Mouse (Mus musculus) stomach, adult 2 months (tissue): ENCODE results near the gene 5830411N06Rik. TPM values are rescaled to one million over a fixed set of nuclear protein-coding genes. Genes with fewer than 3 reads are reported as not detected.

Source experiments
- polyA plus RNA-seq: library from polyadenylated mRNA; depleted of rRNA; stranded (reverse); fragments of >200 nt; gene quantifications from 2 replicates; pipeline ENCODE4 v1.2.3, GENCODE M21; 2012; rRNA removed

The 5830411N06Rik gene
- not detected in 2 replicates for polyA plus RNA-seq

DNA sequence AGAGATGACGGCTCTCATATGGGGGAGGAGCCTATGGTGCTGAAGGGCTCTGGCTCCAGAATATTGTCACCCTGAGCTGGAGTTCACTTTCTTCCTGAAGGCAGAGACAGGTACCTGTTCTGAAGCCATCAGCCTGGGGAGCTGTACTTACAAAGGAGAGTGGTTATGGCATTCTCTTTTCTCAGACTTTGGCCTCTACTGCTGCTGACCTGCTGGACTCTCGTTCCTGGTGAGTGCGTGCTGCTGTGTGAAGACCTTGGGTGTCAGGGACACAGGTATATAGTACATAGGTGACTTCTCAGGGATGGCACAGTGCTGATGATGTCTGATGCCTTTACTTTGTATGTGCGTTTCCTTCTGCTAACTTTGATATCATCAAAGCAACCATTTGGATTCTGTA lies at the start of gene 5830411N06Rik:
Gene 5830411N06Rik, plus strand, starts transcription at position 69 of the 400 bp plus-strand sequence.

DNA sequence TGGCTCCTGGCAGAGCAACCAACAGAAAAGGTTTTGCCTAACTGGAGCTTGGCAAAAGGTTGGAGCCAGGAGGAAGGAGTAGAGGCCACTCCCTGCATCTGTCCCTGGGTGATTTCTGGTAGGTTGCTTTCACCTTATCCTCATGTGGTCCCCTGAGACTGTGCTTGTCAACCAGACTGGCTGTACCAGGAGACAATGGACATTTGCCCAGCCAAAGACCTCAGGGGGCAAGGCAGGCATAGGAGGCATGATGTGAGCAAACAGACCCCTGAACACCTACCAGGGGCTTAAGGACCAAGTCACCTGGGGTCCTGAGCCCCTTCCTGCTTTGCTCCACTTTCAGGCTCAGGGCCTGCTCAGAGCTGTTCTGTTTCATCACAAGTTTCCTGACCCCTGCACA lies 41.2 kb upstream of the 5830411N06Rik start, which contains the start of gene Olfr524:
Gene Olfr524, minus strand, starts transcription at position 101 of the 400 bp plus-strand sequence.

DNA sequence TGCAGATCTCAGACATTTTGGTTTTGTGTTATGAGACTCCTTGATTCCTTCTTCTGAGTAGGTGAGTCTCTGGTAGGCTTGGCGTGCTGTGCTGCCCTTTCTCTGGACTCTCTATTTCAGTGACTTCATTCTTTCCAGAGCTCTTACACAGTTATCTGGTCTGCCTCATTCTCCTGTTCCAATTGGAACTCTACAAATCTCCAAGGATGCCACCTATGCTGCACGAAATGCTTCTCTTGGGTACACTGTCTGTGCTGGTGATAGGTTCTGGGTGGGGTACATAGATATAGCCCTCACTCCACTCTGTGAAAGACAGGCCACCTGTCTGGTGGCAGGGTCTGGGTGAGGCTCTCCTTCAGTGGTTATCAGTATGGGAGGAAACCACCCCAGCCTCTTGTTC lies 29.1 kb upstream of the 5830411N06Rik start, which contains the start of gene Cd163l1:
Gene Cd163l1, plus strand, starts transcription at position 301 of the 400 bp plus-strand sequence.

DNA sequence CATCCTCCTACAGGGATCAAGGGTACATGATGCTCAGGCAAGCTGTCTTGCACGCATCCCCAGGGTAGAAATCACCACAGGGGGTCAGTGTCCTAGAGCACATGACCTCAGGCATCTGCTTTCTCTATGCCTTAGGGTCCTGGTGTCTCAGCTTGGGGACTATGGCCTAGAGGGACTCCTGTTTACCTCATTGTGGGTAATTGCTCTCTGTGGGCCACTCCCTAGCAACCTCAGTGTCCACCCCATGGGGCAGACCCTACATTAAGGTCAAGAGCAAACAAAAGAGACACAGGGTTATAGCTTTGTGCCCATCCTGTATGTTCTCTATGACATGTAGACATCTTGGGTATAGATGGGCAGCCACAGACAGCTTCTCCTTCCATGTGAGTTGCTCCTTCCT lies 73.5 kb downstream of the 5830411N06Rik start, which contains the start of gene Olfr525:
Gene Olfr525, plus strand, starts transcription at position 301 of the 400 bp plus-strand sequence.

DNA sequence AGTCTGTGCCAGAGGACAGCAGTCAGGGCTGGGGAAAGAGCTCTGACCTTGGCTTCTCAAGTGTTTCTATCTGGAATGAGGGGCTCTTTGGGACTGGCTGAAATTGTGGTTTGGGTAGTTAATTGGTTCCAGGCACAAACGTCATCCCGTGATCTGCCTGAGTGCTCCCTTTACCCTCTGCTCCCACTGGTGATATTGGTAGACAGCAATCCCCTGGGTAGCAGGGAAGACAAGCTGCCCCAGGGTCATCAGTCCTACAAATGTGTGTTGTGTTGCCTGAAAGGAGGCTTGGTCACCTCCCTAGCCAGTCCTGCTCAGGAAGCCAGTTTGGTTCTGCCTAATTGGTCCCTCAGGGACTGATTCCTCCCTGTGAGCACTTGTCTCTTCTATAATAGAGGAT lies 86.6 kb downstream of the 5830411N06Rik start, which contains the start of gene Olfr527:
Gene Olfr527, plus strand, starts transcription at position 301 of the 400 bp plus-strand sequence.

Other genes with a start within 250 kb of the 5830411N06Rik start
- gene Zfp511, start 210.9 kb upstream of the 5830411N06Rik start, polyA plus RNA-seq = 26.5 and 83.0 TPM in 2 replicates
- 4.4 and 5.4 TPM in 2 replicates for gene Tubgcp2, start 210.6 kb upstream of the 5830411N06Rik start, polyA plus RNA-seq
- 0.02 and 0.23 TPM in 2 replicates for gene Msx3, start 198.2 kb upstream of the 5830411N06Rik start, polyA plus RNA-seq
- gene Caly, start 164.7 kb upstream of the 5830411N06Rik start, polyA plus RNA-seq = 1.3 and 1.5 TPM in 2 replicates
- gene Prap1, start 153.9 kb upstream of the 5830411N06Rik start, polyA plus RNA-seq = 2.4 and 4.5 TPM in 2 replicates
- gene Fuom, start 144.8 kb upstream of the 5830411N06Rik start, polyA plus RNA-seq = 27.3 and 41.5 TPM in 2 replicates
- gene Paox, start 131.5 kb upstream of the 5830411N06Rik start, polyA plus RNA-seq = 9.9 and 10.1 TPM in 2 replicates
- 30.1 and 31.6 TPM in 2 replicates for gene Echs1, start 130.8 kb upstream of the 5830411N06Rik start, polyA plus RNA-seq
- gene Mtg1, start 109.7 kb upstream of the 5830411N06Rik start, polyA plus RNA-seq = 7.8 and 13.6 TPM in 2 replicates
- 0.20 and 1.9 TPM in 2 replicates for gene Sprn, start 92.4 kb upstream of the 5830411N06Rik start, polyA plus RNA-seq
- not detected in 2 replicates for gene Olfr522, start 82.5 kb upstream of the 5830411N06Rik start, polyA plus RNA-seq
- gene Olfr523, start 74.1 kb upstream of the 5830411N06Rik start, polyA plus RNA-seq = not detected in 2 replicates
- not detected in 2 replicates for gene Olfr524, start 41.3 kb upstream of the 5830411N06Rik start, polyA plus RNA-seq
- 0.13 and 0.28 TPM in 2 replicates for gene Cd163l1, start 29.0 kb upstream of the 5830411N06Rik start, polyA plus RNA-seq
- gene Olfr525, start 73.6 kb downstream of the 5830411N06Rik start, polyA plus RNA-seq = not detected in 2 replicates
- gene Olfr527, start 86.7 kb downstream of the 5830411N06Rik start, polyA plus RNA-seq = not detected in 2 replicates
- gene Olfr60, start 114.4 kb downstream of the 5830411N06Rik start, polyA plus RNA-seq = not detected in 2 replicates
- not detected in 2 replicates for gene Olfr530, start 129.0 kb downstream of the 5830411N06Rik start, polyA plus RNA-seq
- not detected in 2 replicates for gene Olfr531, start 155.6 kb downstream of the 5830411N06Rik start, polyA plus RNA-seq
- gene Olfr532, start 174.4 kb downstream of the 5830411N06Rik start, polyA plus RNA-seq = not detected in 2 replicates
- gene Olfr533, start 216.1 kb downstream of the 5830411N06Rik start, polyA plus RNA-seq = not detected in 2 replicates
- not detected in 2 replicates for gene Olfr535, start 236.9 kb downstream of the 5830411N06Rik start, polyA plus RNA-seq